Mouse (Mus musculus) left cerebral cortex, postnatal 10 days (tissue): Measurements from ENCODE around the gene Med1. TPM values are rescaled to one million over a fixed set of nuclear protein-coding genes. Genes with fewer than 3 reads are reported as not detected.

Source experiments
- DNase-seq, 2 experiments: peaks; one replicate each; pipeline ENCODE4 v3.0.0; 2021 to 2022; ENCODE audit warnings: low spot score in 2 of 2, mixed read lengths in 1 of 2; ENCODE audit errors: extremely low spot score in 1 of 2
- intact Hi-C: fragments of 180-260 bp; cut with DNase I; formaldehyde crosslinking; loops from one replicate; pipeline ENCODE4 v1.15.1; 2025
- microRNA-seq: library from miRNA; unstranded; fragments of <30 nt; microRNA quantifications from one replicate; pipeline ENCODE4 v1.2.0, GENCODE M21; 2022
- total RNA-seq, 2 experiments: library from RNA; stranded (reverse); gene quantifications; 2 replicates each; pipeline ENCODE4 v1.2.3; 2021

Gene Med1
- total RNA-seq, 2 experiments from 2014 or later, result 45.9 to 48.9 TPM

DNA sequence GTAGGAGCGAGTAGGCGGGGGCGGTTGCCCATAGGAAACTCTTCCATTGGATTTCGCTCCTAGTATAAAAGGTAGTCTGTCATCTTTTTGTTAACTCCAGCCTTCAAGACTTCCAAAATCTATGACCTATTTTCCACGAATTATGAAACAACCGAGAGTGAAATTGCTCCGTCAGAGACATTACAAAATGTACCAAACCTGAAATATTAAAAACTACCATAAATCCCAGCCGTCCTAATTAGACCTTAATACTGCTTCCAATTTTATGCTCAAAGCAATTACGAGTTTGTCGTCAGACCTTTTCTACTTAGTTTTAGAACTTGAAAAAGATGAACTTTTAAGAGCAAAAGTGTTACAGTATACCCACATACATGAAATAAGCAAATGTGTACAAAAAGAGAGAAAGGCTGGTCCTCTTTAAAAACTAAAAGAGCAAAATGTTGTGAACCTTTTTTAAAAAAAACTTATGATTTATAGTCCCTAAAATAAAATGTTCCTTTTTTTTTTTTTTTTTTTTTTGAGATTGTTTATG is 42.4 kb downstream of the Med1 start:
- intact Hi-C loops, result no loop called here
- no peak for DNase-seq

DNA sequence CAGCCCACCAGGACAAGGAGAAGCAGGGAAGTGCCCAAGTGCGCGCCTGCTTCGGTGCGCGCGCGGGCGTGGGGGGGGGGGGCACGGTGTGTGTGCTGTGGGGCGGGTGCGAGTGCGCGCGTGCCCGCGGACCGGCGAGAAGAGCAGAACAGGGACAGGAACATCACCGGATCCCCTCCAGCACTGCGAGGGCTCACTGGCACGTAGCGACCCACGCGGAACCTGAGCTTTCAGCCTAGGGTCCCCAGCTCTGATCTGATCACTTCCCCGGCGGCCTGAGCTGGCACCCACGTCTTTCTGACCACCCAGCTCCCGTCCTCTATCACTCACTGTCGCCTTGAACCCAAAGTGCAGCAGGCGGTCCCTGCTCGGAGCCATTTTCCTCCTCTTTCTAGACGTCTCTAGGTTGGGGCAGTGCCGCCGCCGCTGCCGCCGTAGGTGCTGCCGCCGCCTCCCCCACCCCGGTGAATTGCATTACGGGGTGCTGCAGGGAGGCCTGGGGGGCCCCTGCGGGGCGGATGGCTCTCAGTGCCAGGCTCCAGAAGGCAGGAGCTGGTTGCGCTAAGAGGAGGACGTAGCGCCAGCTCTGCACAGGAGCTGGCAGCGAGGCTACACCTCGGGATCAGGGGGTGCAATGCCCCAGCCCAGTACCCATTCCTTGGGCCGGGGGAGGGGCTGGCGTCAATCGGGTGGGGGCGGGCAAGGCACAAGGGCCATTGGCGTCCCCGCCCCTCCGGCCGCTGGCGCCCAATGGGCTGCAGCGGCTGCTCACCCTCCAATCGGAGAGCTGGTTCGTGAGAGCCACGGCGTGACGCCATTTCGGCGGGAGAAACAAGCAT is 43.1 kb downstream of the Med1 start, which contains the start of gene Fbxl20:
Fbxl20 (minus strand) TSS at position 618 of the 839 bp plus-strand sequence.
- intact Hi-C loops, result no loop called here
- peak; percentile 86 to 97 for DNase-seq

GRCm38 (mm10) chr11:98149304-98149750 is 43.8 kb downstream of the Med1 start:
- intact Hi-C loops, result no loop called here
- peak; percentile 92 to 95 for DNase-seq

DNA sequence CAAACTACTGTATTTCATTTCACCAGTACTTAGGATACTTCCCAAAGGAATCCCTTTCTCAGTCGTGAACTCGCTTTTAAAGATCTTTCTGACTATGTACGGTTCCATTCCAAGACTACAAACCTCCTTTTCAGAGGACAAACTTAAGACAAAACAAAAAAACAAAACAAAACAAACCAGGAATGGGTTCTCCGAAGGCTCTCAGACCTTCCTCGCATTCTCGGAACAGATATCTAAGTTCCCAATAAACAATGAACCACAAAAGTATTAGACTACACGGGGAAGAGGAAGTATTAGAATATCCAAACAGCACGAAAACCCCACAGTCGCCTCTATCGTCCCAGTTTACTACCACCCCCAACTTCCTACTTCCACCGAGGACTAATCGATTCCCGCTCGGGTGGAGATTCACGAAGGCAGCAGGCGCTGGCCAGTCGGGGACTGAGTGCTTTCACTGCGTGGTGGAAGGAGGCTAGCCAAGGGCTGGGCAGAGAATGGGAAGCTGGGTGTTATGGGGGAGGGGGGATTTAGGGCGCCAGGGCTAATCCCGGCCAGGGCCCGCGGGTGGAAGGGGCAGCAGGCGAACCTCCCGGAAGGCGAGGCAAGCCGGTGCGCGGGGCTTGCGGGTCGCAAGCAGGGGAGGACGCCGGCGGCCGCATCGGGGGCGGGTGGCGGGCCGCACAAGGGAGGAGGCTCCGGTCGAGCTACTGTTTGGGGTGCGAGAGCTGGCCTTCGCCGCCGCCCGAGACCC is 44.4 kb downstream of the Med1 start:
- intact Hi-C loops, result no loop called here

GRCm38 (mm10) chr11:98145856-98146255 is 47.2 kb downstream of the Med1 start:
- no peak for DNase-seq
- intact Hi-C loops, result no loop called here

More for the DNA sequence above, 44.4 kb downstream of the Med1 start:
- peak; percentile 33 to 68 for DNase-seq

- intact Hi-C loops, result no loop called here
Observed at GRCm38 (mm10) chr11:98142545-98142944, 50.5 kb downstream of the Med1 start.

DNA sequence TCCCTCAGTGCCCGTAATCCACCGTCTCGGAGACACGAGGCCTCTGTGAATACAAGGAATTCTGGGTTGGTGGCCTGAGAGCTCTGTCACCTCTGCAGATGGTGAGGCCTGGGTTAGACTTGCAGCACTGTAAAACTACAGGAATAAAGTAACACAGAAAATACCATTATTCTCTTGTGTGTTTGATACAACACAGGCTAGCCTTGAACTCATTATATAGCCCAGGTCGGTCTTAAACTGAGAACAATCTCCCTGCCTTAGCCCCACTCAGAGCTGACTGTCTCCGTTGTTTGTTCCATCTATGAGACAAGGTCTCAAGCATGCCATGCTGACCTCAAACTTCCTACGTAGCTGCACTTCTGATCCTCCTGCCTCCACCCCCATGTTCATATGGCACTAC is 54.2 kb downstream of the Med1 start:
- no peak for DNase-seq
- intact Hi-C loops, result no loop called here

More at GRCm38 (mm10) chr11:98142545-98142944, 50.5 kb downstream of the Med1 start:
- DNase-seq, result no peak

- intact Hi-C loops, result no loop called here
- no peak for DNase-seq
Observed at GRCm38 (mm10) chr11:98137836-98138235, 55.3 kb downstream of the Med1 start.

DNA sequence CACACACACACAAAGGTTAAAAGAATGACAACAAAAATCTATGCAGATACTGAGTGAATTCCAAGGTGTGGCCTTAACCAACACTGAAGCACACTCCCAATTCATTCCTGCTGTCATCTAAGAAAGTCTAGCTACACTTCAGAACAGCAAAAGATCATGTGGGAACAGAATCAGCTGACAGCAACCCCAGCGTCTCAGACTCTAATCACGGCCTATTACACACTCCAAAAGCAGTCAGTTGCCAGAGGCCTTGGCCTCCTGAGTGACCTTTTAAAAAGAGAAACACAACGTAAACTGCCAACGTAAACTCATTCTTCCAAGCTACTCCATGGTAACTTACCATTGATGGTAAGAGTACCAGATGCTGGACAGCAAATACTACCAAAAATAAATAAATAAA is 58.1 kb downstream of the Med1 start:
- DNase-seq, result no peak
- intact Hi-C loops, result no loop called here

- no peak for DNase-seq
- intact Hi-C loops, result no loop called here
Observed at GRCm38 (mm10) chr11:98123424-98123823, 69.7 kb downstream of the Med1 start.

DNA sequence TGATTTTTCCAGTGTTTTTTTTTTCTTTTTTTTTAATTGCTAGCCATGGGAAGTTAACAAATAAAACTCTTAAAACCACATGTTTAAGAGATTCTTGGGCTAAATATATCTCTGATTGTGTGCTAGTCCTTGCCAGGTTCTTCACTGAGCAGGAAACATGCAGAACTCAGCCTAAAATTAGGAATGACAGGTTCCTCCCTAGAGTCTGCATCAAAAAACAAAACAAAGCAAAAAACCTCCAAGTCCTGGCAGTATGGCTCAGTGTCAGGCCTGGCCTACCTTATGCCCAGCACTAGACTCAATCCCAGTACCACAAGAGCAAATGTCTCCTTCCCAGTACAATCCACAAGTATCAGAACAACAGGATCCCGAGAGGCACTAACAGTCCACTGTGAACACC is 78.7 kb downstream of the Med1 start:
- DNase-seq, result no peak
- intact Hi-C loops, result loop anchor here (5.0 kb wide), 1 partner anchor 63 kb away; no protein-coding TSS in a partner anchor

DNA sequence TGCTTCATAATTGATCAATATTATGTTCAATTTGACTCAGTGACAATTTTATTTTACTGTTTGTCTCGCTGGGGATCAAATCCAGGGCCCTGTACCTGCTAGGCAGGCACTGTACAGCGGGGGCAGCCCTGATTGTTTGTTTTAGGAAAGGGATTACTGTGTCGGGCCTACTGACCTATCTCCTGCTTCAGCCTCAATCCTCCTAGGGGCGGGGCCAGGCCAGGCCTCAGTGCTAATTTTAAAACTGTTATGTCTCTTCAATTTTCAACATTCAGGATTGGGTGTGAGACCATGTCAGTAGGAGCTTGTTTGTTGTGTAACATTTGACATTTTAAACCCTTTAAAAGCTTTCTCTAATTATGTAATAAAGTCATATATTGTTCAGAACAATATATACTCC is 79.6 kb downstream of the Med1 start:
- DNase-seq, result no peak
- intact Hi-C loops, result loop anchor here (5.0 kb wide), 1 partner anchor 64 kb away; no protein-coding TSS in a partner anchor

DNA sequence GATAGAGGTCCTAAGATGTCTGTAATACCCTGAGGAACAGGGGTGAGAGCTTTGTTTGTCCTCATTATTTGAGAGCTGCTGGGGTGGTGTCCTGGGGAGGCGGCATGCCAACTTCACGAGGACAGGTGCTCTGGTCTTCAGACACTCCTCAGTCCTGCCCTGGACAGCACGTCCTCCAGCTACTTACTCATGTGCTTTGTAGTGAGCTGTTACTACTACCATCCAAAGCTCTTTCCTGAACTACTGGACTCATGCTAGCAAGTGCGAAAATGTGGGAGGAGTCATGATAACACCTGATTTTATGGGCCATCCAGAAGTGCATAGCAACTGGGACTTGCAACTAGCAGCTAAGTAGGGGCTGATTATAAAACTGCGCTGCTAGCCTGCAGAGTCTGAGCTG is 83.4 kb downstream of the Med1 start:
- intact Hi-C loops, result loop anchor here (5.0 to 10.0 kb wide), 2 partner anchors 68 to 135 kb away; no protein-coding TSS in a partner anchor
- DNase-seq, result no peak

Small RNAs within 50 kb of the gene (microRNA-seq; reads per million reads assigned to microRNA genes)
- gene Gm27399, result not detected

Other genes starting within 250 kb of the Med1 start
- gene Plxdc1, start 206.8 kb downstream of the Med1 start, total RNA-seq, result 1 to 10 TPM; 5.9 to 8.3 TPM
- 1 to 10 TPM; 2.6 to 3.7 TPM for gene Arl5c, start 197.1 kb downstream of the Med1 start, total RNA-seq
- gene Cacnb1, start 170.3 kb downstream of the Med1 start, total RNA-seq, result 100 to 1,000 TPM; 118 to 121 TPM
- 100 to 1,000 TPM; 571 to 605 TPM for gene Rpl19, start 166.6 kb downstream of the Med1 start, total RNA-seq
- 10 to 100 TPM; 15.3 to 17.7 TPM for gene Stac2, start 139.8 kb downstream of the Med1 start, total RNA-seq
- gene Fbxl20, start 42.9 kb downstream of the Med1 start, total RNA-seq, result 10 to 100 TPM; 29.7 to 34.5 TPM
- 10 to 100 TPM; 34.4 to 35.4 TPM for gene Cdk12, start 9.8 kb upstream of the Med1 start, total RNA-seq
- 10 to 100 TPM; 63.4 to 67.0 TPM for gene Neurod2, start 136.4 kb upstream of the Med1 start, total RNA-seq
- gene Ppp1r1b, start 155.1 kb upstream of the Med1 start, total RNA-seq, result 100 to 1,000 TPM in 1 of 2 experiments, 10 to 100 TPM in 1; 59.5 to 126 TPM
- gene Stard3, start 165.1 kb upstream of the Med1 start, total RNA-seq, result 10 to 100 TPM; 19.8 to 20.2 TPM
- gene Tcap, start 190.5 kb upstream of the Med1 start, total RNA-seq, result 1 to 10 TPM; 5.4 to 6.9 TPM
- 1 to 10 TPM in 1 of 2 experiments, under 1 TPM in 1; 0.61 to 1.1 TPM for gene Pnmt, start 193.2 kb upstream of the Med1 start, total RNA-seq
- 10 to 100 TPM in 1 of 2 experiments, 1 to 10 TPM in 1; 8.6 to 10.1 TPM for gene Pgap3, start 207.2 kb upstream of the Med1 start, total RNA-seq
- 1 to 10 TPM; 2.4 TPM for gene Erbb2, start 219.2 kb upstream of the Med1 start, total RNA-seq
- gene Mien1, start 245.7 kb upstream of the Med1 start, total RNA-seq, result 100 to 1,000 TPM; 104 to 117 TPM